Mouse (Mus musculus) mature B cell (primary cell): ENCODE data around the gene Ptges3.

Source experiments
- in situ Hi-C: fragments of 300-500 bp; cut with MboI; formaldehyde crosslinking; loops from 2 replicates; pipeline ENCODE4 v1.14.3; 2019

Gene Ptges3

DNA sequence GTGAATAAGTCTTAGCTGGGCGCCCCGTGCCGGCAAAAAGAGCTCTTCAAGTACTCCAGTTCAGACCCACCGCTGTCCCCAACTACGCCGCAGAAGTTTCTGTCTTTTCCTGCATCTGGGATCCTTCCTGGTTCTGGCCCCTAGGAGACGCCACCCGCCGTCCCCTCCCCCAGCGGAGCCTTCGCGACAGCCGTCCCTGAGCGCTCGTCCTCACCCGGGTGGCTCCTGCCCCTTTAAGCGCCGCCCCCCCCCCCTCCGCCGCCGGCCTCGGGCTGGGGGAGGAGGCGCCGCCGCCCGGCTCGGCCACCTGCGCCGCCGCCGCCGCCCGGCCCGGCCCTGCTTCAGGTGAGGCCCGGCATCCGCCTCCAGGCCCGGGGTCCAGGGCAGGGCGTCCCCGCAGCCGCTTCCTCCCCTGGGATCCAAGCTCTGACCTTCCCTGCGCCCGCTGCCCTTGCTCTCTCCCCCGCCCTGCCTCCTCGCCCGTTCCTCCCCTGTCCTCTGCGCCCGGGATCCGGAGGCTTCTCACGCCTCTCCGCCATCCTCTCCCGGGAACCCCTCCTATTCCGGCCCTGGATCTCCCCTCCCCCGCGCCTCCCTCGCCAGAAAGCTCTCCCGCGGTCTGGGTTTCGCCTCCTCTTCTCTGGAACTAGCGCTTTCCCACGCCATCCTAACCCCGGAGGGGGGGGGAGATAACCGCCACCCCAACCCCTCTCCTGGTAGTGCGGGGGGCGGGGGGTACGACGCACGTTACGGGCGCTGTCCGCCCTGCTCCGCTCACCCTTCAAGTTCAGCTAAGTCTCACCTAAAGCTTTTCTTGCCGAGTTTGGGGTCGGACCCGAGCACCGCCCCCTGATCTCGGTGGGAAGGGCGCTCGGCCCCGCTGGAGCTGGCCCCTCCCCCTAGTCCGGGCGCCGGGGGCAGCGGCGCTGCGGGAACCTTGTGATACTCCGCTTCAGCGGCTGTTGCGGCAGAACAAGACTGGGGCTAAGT, 34.0 kb downstream of the Ptges3 start:
- in situ Hi-C loops = no loop called here

DNA sequence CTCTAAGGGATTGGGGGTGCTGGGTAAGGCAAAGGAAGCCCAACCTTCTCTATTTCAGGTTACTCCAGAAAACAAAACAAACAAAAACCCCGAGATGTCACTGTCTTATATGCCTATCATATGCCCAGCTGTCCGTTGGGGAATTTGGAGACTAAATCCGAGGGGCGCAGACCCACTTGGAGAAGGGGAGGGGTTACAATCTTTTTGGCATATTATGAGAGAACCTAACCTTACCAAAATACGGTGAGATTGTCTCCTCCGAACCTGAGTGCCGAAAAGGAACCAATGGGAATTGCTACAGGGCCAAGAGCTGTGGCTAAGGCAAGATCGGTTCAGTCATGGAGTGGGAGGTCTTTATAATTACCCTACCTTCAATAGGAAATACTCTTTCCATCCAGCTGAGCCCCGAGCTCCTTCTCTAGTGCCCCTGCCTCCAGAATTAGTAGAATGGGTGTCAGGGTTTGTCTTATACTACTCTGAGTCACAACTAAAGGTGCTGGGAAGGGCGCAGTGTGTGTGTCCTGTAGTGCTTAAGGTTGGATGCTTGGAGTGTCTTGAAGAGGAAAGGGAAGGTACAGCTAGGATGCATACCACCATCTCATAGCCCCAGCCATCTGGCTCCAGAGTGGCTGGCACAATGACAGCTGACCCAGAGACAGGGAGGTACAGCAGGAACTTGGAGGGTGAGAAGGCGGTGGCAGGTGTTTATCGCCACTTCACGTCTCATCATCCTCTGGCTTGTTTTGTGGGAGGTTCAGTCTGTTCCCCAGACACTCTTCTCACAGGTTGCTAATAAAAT, 34.9 kb downstream of the Ptges3 start:
- in situ Hi-C loops = no loop called here

DNA sequence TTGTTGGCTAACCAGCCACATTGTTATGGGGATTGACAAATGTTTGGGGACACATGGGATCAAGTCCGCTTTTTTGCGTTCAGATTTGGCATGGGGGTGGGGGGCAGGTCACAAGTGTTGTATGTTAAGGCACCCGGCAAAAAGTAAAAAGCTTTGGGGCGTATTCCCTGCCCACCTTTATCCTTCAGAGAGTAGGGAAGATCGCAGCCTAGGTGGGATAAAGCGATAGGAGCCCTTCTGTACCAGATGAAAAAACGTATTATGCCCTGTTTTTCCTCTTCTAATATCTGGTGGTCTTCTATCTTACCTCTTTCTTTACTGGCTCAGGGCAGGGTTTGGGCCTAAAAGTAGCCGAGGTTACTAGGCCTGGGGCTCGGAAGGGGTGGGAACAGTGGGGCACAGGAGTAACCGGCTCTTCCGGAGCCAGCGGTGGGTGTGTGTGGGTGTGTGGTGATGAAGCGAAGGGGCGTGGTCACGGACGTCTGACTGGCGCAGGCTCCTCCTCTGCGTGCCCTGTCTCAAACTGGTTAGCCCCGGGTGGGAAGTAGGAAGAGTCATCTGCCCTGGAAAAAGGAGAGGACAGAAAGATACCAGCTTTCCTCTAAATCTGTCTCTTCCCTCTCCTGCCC, 35.7 kb downstream of the Ptges3 start:
- in situ Hi-C loops = no loop called here

DNA sequence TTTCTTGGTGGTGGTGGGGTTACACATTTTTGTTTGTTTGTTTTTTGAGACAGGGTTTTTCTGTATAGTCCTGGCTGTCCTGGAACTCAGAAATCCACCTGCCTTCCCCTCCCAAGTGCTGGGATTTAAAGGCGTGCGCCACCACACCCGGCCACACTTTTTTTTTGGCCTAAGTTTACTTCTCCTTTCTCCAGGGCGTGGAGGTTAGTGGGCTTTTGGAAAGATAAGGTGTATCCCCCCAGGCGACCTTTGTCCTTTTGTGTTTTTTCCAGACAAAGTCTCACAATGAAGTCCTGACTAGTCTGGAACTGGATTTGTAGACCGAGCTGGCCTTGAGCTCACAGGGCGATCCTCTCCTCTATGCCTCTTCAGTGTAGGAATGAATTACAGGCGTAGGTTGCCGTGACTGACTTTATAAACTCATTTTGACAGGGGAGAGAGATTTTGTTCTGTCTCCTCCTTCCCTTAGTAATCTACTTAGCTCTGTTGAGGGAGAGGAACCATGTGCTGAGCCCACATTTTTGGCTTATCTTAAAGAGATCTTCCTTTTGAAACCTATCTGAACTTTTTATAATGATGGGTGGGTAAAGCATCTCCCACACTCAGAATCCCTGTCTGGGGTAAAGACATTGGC, 36.4 kb downstream of the Ptges3 start:
- in situ Hi-C loops = no loop called here

DNA sequence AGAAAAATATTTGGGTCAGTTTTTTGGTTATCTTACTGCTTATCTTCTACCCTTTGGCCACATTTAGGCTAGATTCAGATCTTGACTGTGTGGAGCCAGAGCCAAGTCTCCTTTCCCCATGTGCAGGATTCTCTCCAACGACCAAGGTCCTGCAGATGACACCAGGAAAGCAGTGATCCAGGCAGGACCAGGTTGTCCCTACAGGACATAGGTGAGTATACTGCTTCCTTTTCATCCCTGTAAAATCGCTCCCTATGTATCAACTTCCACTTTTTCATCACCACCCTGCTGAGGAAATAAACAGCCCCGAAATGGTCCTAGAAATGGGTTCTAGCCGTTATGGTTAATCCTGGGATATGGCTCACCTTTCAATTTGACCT, 37.5 kb downstream of the Ptges3 start:
- in situ Hi-C loops = no loop called here

DNA sequence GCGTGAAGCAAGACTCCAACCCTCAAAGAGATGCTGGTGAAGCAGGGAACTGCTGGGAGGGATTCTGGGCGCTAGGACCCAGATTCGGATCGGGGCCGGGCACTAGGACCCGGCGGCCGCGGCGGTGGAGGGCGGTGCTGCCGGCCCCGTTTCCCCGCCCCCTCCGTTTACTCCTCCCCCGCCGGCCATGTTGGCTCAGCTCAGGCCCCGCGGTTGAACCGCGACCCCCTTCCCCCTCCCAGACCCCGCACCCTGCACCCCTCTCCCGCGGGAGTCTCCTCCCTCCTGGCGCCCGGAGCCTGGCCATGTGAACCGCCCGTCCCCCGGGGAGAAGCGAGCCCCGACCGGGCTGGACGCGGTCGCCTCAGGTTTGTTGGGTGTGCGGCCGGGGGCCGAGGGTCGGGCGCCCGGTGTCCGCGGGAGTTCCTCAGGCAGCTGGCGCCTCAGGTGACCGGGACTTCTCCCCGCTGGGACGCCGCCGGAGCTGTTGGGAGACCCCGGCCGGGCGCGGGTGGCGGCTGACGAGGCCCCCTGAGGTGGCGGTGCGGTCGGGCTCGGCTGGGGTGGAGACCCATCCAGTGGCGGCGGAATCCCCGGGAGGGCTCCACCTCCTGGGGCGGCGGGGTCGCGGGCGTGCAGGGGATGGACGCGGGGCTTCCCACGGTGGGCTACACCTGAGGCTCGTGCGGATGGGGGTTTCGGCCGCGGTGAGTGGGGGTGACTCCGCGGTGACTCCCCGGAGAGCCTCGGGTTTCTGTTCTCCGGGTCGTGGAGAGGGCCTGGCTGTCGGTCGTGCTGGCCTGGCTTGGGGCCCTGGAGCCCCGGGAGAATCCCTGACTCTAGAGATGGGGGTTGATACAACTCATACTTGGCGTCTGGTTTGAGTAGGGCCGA, 38.2 kb downstream of the Ptges3 start:
- in situ Hi-C loops = no loop called here

DNA sequence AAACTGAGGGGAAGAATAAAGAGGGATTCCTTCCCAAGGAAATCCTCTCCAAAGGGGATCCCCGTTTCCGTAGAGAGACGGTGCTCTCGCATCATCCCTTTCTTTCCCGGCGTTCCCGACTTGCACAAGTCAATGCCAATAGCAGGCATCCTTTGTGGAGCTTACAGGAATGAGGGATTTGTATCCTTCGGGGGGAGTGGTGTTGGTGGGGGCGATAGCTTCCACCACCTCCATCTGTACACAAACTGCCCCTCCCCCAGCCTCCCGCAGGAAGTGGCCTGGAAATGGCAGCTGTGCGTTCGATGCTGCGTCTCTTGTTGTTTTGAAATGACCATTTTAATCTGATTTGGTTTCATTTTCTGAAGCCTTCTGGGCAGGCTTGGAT, 38.8 kb downstream of the Ptges3 start:
- in situ Hi-C loops = no loop called here

DNA sequence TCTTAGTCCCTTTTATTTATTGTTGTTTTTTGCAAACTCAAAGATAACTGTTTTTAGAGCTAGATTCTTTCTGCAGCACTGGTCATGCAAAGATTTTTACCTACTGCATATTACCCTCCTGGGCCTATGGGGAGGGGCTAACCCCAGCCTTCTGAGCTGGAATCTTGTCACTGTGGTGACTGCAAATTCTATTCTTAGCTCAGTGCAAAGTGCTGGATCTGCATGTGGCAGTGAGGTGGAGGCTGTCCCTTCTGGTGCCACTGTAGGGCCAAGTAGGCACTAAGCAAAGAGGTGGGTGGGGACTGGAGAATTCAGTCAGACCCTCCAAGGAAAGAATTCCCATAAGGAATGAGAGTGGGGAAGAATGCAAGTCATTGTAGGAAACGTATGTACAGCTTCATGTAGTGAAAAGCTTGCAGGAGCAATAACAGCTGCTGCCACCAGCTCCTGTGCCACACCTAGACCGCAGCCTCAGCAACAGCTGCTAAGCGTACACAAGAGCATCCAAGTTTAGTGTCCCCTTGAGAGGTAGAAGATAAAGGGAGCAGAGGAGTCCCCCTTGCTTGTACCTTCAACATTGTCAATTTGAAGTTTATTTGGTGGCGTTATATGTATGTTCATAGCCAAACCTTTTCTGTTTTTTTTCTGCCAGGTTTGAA, 51.5 kb downstream of the Ptges3 start:
- in situ Hi-C loops = no loop called here

DNA sequence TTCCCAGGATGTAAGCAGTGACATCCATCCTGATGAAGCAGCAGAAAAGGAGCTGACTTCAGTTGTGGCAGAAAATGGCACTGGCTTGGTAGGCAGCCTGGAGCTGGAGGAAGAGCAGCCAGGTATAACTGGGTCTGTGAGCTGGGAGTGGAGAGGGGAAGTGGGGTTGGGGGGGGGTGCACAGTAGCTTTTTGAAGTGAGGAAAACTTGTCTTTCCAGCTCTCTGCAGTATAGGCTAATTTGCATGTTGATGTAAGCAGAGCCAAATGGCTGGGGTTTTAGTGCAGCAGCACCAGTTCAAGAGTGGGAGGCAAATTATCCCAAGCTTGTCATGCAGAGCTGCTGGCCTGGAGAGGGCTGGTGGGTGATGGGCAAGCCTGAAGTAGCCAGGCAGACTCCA, 52.5 kb downstream of the Ptges3 start:
- in situ Hi-C loops = no loop called here

DNA sequence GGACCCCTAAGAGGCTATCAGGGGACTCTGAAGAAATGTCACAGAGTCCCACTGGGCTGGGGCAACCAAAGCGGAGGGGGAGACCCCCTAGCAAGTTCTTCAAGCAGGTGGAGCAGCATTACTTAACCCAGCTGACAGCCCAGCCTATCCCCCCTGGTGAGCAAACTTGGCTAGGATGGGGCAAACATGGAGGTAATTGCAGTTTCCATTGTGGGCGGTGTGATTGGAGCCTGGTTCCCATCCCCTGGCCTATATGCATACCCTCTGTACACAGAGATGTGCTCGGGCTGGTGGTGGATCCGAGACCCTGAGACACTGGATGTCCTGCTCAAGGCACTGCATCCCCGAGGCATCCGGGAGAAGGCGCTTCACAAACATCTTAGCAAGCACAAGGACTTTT, 65.1 kb downstream of the Ptges3 start:
- in situ Hi-C loops = no loop called here

DNA sequence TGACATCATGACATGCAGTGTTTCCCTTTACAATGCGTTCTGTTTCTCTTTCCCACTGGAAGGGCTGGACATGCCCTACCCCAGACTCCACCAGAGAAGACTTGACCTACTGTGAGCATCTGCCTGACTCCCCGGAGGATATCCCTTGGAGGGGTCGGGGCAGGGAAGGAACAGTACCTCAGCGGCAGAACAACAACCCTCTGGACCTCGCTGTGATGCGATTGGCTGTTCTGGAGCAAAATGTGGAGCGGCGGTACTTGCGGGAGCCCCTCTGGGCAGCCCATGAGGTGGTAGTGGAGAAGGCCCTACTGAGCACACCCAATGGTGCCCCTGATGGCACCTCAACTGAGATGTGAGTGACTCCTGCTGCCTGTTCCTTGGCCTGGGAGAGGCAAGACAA, 66.1 kb downstream of the Ptges3 start:
- in situ Hi-C loops = no loop called here

DNA sequence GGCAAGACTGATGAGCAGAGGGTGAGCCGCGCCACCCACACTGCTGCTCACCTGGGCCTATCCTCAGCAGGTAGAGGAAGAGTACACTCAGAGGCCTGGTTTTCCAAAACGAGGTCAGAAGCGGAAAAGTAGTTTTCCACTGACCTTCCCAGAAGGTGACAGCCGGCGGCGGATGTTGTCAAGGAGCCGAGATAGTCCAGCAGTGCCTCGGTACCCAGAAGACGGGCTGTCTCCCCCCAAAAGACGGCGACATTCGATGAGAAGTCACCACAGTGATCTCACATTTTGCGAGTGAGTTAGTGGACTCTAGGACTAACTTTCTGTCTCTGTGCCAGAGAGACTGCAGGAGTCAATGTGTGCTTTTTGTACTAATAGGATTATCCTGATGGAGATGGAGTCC, 67.2 kb downstream of the Ptges3 start:
- in situ Hi-C loops = no loop called here
